Mouse (Mus musculus) kidney, embryonic 14.5 days (tissue): Measurements from ENCODE around the gene 1110004F10Rik. TPM values are rescaled to one million over a fixed set of nuclear protein-coding genes. Genes with fewer than 3 reads are reported as not detected.
"Not testable (repeated sequence)": the region's sequence is repeated elsewhere in the genome, so short reads cannot be mapped to it uniquely, and the experiment has no call there.

Experiments
- ATAC-seq: fragments of 200-750 bp; cut with Nextera tagmentation; 2 replicates; pipeline ENCODE4 v1.8.0; 2017; ENCODE audit warnings: moderate number of reproducible peaks, mild to moderate bottlenecking, moderate TSS enrichment, moderate library complexity; ENCODE audit not compliant: low FRiP score, low TSS enrichment
- H3K27ac ChIP-seq: fragments of 300-500 bp; sonication (generic); 2 replicates; pipeline ENCODE4 v1.5.1; 2014; ENCODE audit warnings: low read depth, mild to moderate bottlenecking, low read length, moderate library complexity, mixed read lengths
- H3K27me3 ChIP-seq: fragments of 300-500 bp; sonication (generic); 2 replicates; pipeline ENCODE4 v1.6.1; 2014; ENCODE audit warnings: mild to moderate bottlenecking, low read length; ENCODE audit not compliant: control insufficient read depth, insufficient read depth
- H3K36me3 ChIP-seq: fragments of 300-500 bp; sonication (generic); 2 replicates; pipeline ENCODE4 v1.6.1; 2014; ENCODE audit warnings: low read length, mixed read lengths; ENCODE audit not compliant: control insufficient read depth, insufficient read depth
- H3K4me1 ChIP-seq: fragments of 300-500 bp; sonication (generic); 2 replicates; pipeline ENCODE4 v1.6.1; 2014; ENCODE audit warnings: low read length, mixed read lengths; ENCODE audit not compliant: control insufficient read depth, insufficient read depth
- H3K4me2 ChIP-seq: fragments of 300-500 bp; sonication (generic); replicated peaks from 2 replicates; pipeline ENCODE4 v1.6.1; 2014; ENCODE audit warnings: low read depth, mild to moderate bottlenecking, low read length
- H3K4me3 ChIP-seq: fragments of 300-500 bp; sonication (generic); 2 replicates; pipeline ENCODE4 v1.5.1; 2014; ENCODE audit warnings: mild to moderate bottlenecking, low read length
- H3K9ac ChIP-seq: fragments of 300-500 bp; sonication (generic); 2 replicates; pipeline ENCODE4 v1.6.1; 2014; ENCODE audit warnings: low read depth, mild to moderate bottlenecking, low read length, moderate library complexity
- H3K9me3 ChIP-seq: fragments of 300-500 bp; sonication (generic); 2 replicates; pipeline ENCODE4 v1.6.1; 2016; ENCODE audit warnings: low read length; ENCODE audit not compliant: control insufficient read depth
- WGBS: fragments of 180-500 bp; shearing (Covaris S2); extraction: QIAGEN DNeasy Blood & Tissue Kit; methylation state at CpG from one replicate; pipeline ENCODE4 v1.1.7; 2014; 5-methylcytosine and 5-hydroxymethylcytosine counted together
- polyA plus RNA-seq: library from polyadenylated mRNA; unstranded; fragments of >200 nt; fragmentation: Nextera tagmentation; extraction: Ambion mirVana; gene quantifications from 2 replicates; pipeline ENCODE4 v1.2.1, GENCODE M21; 2014

The 1110004F10Rik gene
- polyA plus RNA-seq, 1 experiment from 2014 or later: 310 TPM

- H3K27me3 ChIP-seq: peaks cover 34% of the 10 kb centered on the region
- no peaks in the 10 kb centered on the region for H3K36me3 ChIP-seq
- H3K4me3 ChIP-seq: peak overlapping the region; percentile 44
- peak overlapping the region; percentile 89 for H3K4me2 ChIP-seq
- no peak overlapping the region for H3K9ac ChIP-seq
- peaks cover 9% of the 10 kb centered on the region; the same call in 1 of the 2 replicates for H3K4me1 ChIP-seq
- no peak for ATAC-seq
- H3K9me3 ChIP-seq: no peaks in the 10 kb centered on the region
- 17% methylated on average over 15 of the region's 15 CpGs for WGBS
- H3K27ac ChIP-seq: no peak overlapping the region
These were observed 1.3 kb downstream of the 1110004F10Rik start for GRCm38 (mm10) chr7:116040470-116041019.

- no peak overlapping the region for H3K4me2 ChIP-seq
- 50% methylated on average over 1 of the region's 1 CpGs for WGBS
- H3K27me3 ChIP-seq: no peaks in the 10 kb centered on the region
- no peak overlapping the region for H3K27ac ChIP-seq
- no peak overlapping the region for H3K4me3 ChIP-seq
- no peak for ATAC-seq
- H3K4me1 ChIP-seq: no peaks in the 10 kb centered on the region
- no peaks in the 10 kb centered on the region for H3K9me3 ChIP-seq
- no peaks in the 10 kb centered on the region for H3K36me3 ChIP-seq
- no peak overlapping the region for H3K9ac ChIP-seq
These were observed 21.5 kb downstream of the 1110004F10Rik start for GRCm38 (mm10) chr7:116060739-116061138.

GRCm38 (mm10) chr7:116084366-116084765 lies 45.2 kb downstream of the 1110004F10Rik start, which contains the start of gene Gm4353:
Gm4353 (minus strand) TSS chr7:116084635.
- not testable (repeated sequence) for H3K4me1 ChIP-seq, H3K4me2 ChIP-seq, H3K9ac ChIP-seq, H3K27me3 ChIP-seq, H3K9me3 ChIP-seq, H3K36me3 ChIP-seq, H3K27ac ChIP-seq, ATAC-seq, H3K4me3 ChIP-seq
- WGBS: 96% methylated on average over 11 of the region's 11 CpGs

GRCm38 (mm10) chr7:116092710-116093465 lies 53.7 kb downstream of the 1110004F10Rik start:
- Histone ChIP-seq H3K4me1 (peaks cover 14% of the 10 kb centered on the region; the same call in 1 of the 2 replicates), H3K9me3 (no peaks in the 10 kb centered on the region), H3K9ac (peak overlapping the region; percentile 85), H3K36me3 (no peaks in the 10 kb centered on the region; the same call in 1 of the 2 replicates), H3K4me3 (peak overlapping the region; percentile 78), H3K27me3 (no peaks in the 10 kb centered on the region), H3K4me2 (peak overlapping the region; percentile 88), H3K27ac (peak overlapping the region; percentile 90)
- ATAC-seq: peak; percentile 100
- WGBS: under 1% methylated on average over 38 of the region's 38 CpGs

- H3K9ac ChIP-seq: peak overlapping the region; percentile 85
- H3K27ac ChIP-seq: peak overlapping the region; percentile 90
- no peaks in the 10 kb centered on the region for H3K9me3 ChIP-seq
- 0% methylated on average over 19 of the region's 19 CpGs for WGBS
- no peaks in the 10 kb centered on the region for H3K27me3 ChIP-seq
- H3K4me1 ChIP-seq: peaks cover 14% of the 10 kb centered on the region; the same call in 1 of the 2 replicates
- H3K4me3 ChIP-seq: peak overlapping the region; percentile 78
- peak overlapping the region; percentile 88 for H3K4me2 ChIP-seq
- H3K36me3 ChIP-seq: no peaks in the 10 kb centered on the region; the same call in 1 of the 2 replicates
- peak; percentile 88 for ATAC-seq
These were observed 54.3 kb downstream of the 1110004F10Rik start for GRCm38 (mm10) chr7:116093466-116093850.

- peak; percentile 73; the same call in 1 of the 2 replicates for ATAC-seq
- Histone ChIP-seq H3K9me3 (no peaks in the 10 kb centered on the region), H3K4me1 (peaks cover 13% of the 10 kb centered on the region; the same call in 1 of the 2 replicates), H3K4me3 (no peak overlapping the region), H3K27me3 (no peaks in the 10 kb centered on the region), H3K27ac (0 out of 2 replicates have a peak overlapping the region, but pooled peaks have one; percentile 7), H3K4me2 (no peak overlapping the region), H3K9ac (no peak overlapping the region), H3K36me3 (peaks cover 32% of the 10 kb centered on the region)
- WGBS: 57% methylated on average over 7 of the region's 7 CpGs
These were observed 60.8 kb downstream of the 1110004F10Rik start for GRCm38 (mm10) chr7:116099952-116100528.

- 97% methylated on average over 9 of the region's 9 CpGs for WGBS
These were observed 63.9 kb downstream of the 1110004F10Rik start for GRCm38 (mm10) chr7:116103091-116103490.

GRCm38 (mm10) chr7:116110661-116111060 lies 71.5 kb downstream of the 1110004F10Rik start:
- ATAC-seq: no peak
- Histone ChIP-seq H3K27me3 (no peaks in the 10 kb centered on the region), H3K36me3 (peaks cover 8% of the 10 kb centered on the region), H3K9me3 (no peaks in the 10 kb centered on the region), H3K4me2 (no peak overlapping the region), H3K27ac (no peak overlapping the region), H3K4me1 (no peaks in the 10 kb centered on the region), H3K4me3 (no peak overlapping the region), H3K9ac (no peak overlapping the region)
- WGBS: 83% methylated on average over 3 of the region's 3 CpGs

More at GRCm38 (mm10) chr7:116103091-116103490, 63.9 kb downstream of the 1110004F10Rik start:
- no peak overlapping the region for H3K27ac ChIP-seq
- ATAC-seq: no peak
- no peak overlapping the region for H3K9ac ChIP-seq
- 0 out of 2 replicates have a peak, but pooled peaks cover 7% of the 10 kb centered on the region for H3K4me1 ChIP-seq
- H3K9me3 ChIP-seq: no peaks in the 10 kb centered on the region
- no peak overlapping the region for H3K4me3 ChIP-seq
- H3K36me3 ChIP-seq: peaks cover 46% of the 10 kb centered on the region
- no peak overlapping the region for H3K4me2 ChIP-seq
- no peaks in the 10 kb centered on the region for H3K27me3 ChIP-seq
